Mouse (Mus musculus) liver, postnatal 0 days (tissue): ENCODE measurements around the gene Samsn1. TPM values are rescaled to one million over a fixed set of nuclear protein-coding genes. Genes with fewer than 3 reads are reported as not detected.

ENCODE experiments used
- ATAC-seq: fragments of 200-750 bp; cut with Nextera tagmentation; 2 replicates; pipeline ENCODE4 v1.8.0; 2017; ENCODE audit warnings: mild to moderate bottlenecking, moderate library complexity
- DNase-seq: peaks from one replicate; pipeline ENCODE4 v3.0.0-alpha.2; 2016
- H3K27ac ChIP-seq: fragments of 300-500 bp; sonication (generic); 2 replicates; pipeline ENCODE4 v1.5.1; 2014; ENCODE audit warnings: antibody characterized with exemption, moderate library complexity, mild to moderate bottlenecking, low read depth
- H3K27me3 ChIP-seq: fragments of 300-500 bp; sonication (generic); 2 replicates; pipeline ENCODE4 v1.6.1; 2014; ENCODE audit warnings: low read length, control low read depth, mixed read lengths; ENCODE audit not compliant: insufficient read depth
- H3K36me3 ChIP-seq: fragments of 300-500 bp; sonication (generic); replicated peaks from 2 replicates; pipeline ENCODE4 v1.6.1; 2014; ENCODE audit warnings: mild to moderate bottlenecking, control low read depth, low read length, moderate library complexity, mixed read lengths; ENCODE audit not compliant: insufficient read depth
- H3K4me1 ChIP-seq: fragments of 300-500 bp; sonication (generic); 2 replicates; pipeline ENCODE4 v1.6.1; 2014; ENCODE audit warnings: antibody characterized with exemption, mild to moderate bottlenecking, control low read depth; ENCODE audit not compliant: insufficient read depth
- H3K4me2 ChIP-seq: fragments of 300-500 bp; sonication (generic); 2 replicates; pipeline ENCODE4 v1.6.1; 2014; ENCODE audit warnings: low read depth, mild to moderate bottlenecking, low read length, moderate library complexity, mixed read lengths
- H3K4me3 ChIP-seq: fragments of 300-500 bp; sonication (generic); 2 replicates; pipeline ENCODE4 v1.5.1; 2014; ENCODE audit warnings: low read depth, low read length
- H3K9ac ChIP-seq: fragments of 300-500 bp; sonication (generic); replicated peaks from 2 replicates; pipeline ENCODE4 v1.6.1; 2014; ENCODE audit warnings: mild to moderate bottlenecking, moderate library complexity
- H3K9me3 ChIP-seq: fragments of 300-500 bp; sonication (generic); 2 replicates; pipeline ENCODE4 v1.6.1; 2016; ENCODE audit warnings: mild to moderate bottlenecking, control low read depth, low read length, mixed read lengths
- CTCF ChIP-seq: sonication (generic); IDR thresholded peaks from 2 replicates; pipeline ENCODE4 v1.5.1; 2016; ENCODE audit warnings: antibody characterized with exemption, low read depth
- EP300 ChIP-seq: IDR thresholded peaks from 2 replicates; pipeline ENCODE4 v1.6.1; 2016; ENCODE audit warnings: antibody characterized with exemption, low read depth, mild to moderate bottlenecking
- WGBS: fragments of 180-500 bp; shearing (Covaris S2); extraction: QIAGEN DNeasy Blood & Tissue Kit; methylation state at CpG from one replicate; pipeline ENCODE4 v1.1.7; 2014; ENCODE audit not compliant: insufficient replicate concordance; 5-methylcytosine and 5-hydroxymethylcytosine counted together
- polyA plus RNA-seq: library from polyadenylated mRNA; unstranded; fragments of >200 nt; fragmentation: Nextera tagmentation; extraction: Ambion mirVana; gene quantifications from 2 replicates; pipeline ENCODE4 v1.2.1, GENCODE M21; 2015

Samsn1 gene
- polyA plus RNA-seq, 1 experiment from 2014 or later: 10.1 TPM

- Histone ChIP-seq H3K36me3 (no peaks in the 10 kb centered on the region), H3K4me2 (no peak overlapping the region), H3K9ac (no peak overlapping the region), H3K27me3 (no peaks in the 10 kb centered on the region), H3K4me3 (no peak overlapping the region), H3K4me1 (no peaks in the 10 kb centered on the region), H3K9me3 (no peaks in the 10 kb centered on the region), H3K27ac (no peak overlapping the region)
- TF ChIP-seq CTCF: no peak
- no peak for TF ChIP-seq EP300
- DNase-seq: no peak
- WGBS: 80% methylated on average over 2 of the region's 2 CpGs
- ATAC-seq: no peak
Observed at GRCm38 (mm10) chr16:75878885-75879284, 143.2 kb downstream of the Samsn1 start.

DNA sequence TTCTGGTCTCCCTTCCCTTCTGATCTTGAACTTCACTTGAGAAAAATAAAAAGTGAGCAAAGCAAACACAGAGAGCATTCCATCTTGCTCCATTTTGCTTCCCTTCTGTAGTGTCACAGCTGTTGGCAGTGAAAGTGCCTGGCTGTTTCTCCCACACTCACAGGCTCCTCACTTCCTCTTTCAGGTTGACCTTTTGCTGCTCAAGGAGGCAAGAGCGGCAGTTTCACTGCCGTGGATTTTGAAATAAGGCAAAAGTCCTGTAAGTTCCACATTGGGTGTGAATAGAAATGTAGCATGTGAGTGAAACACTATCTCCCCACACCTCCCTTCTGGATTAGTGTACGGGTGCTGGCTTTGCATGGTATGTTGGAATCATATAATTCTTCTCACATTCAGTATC, 144.9 kb downstream of the Samsn1 start:
- no peaks in the 10 kb centered on the region for H3K36me3 ChIP-seq
- WGBS: 46% methylated on average over 3 of the region's 3 CpGs
- no peak overlapping the region for H3K4me3 ChIP-seq
- H3K9me3 ChIP-seq: no peaks in the 10 kb centered on the region
- ATAC-seq (peak; percentile 31), DNase-seq (peak; percentile 31)
- no peak overlapping the region for H3K9ac ChIP-seq
- H3K4me2 ChIP-seq: no peak overlapping the region
- no peaks in the 10 kb centered on the region for H3K27me3 ChIP-seq
- H3K27ac ChIP-seq: no peak overlapping the region
- TF ChIP-seq CTCF (no peak), EP300 (0 out of 2 replicates have a peak, but pooled peaks have one; percentile 23)
- no peaks in the 10 kb centered on the region for H3K4me1 ChIP-seq

- Histone ChIP-seq H3K36me3 (no peaks in the 10 kb centered on the region), H3K9me3 (no peaks in the 10 kb centered on the region), H3K4me2 (no peak overlapping the region), H3K4me1 (no peaks in the 10 kb centered on the region), H3K9ac (no peak overlapping the region), H3K4me3 (no peak overlapping the region), H3K27ac (no peak overlapping the region), H3K27me3 (no peaks in the 10 kb centered on the region)
- DNase-seq: no peak
- no peak for ATAC-seq
- 56% methylated on average over 4 of the region's 4 CpGs for WGBS
- TF ChIP-seq CTCF: no peak
- TF ChIP-seq EP300: no peak
Observed at GRCm38 (mm10) chr16:75875896-75876295, 146.2 kb downstream of the Samsn1 start.

GRCm38 (mm10) chr16:75874508-75874907, 147.6 kb downstream of the Samsn1 start:
- WGBS: 63% methylated on average over 2 of the region's 2 CpGs
- Histone ChIP-seq H3K9me3 (no peaks in the 10 kb centered on the region), H3K4me3 (no peak overlapping the region), H3K27me3 (no peaks in the 10 kb centered on the region), H3K9ac (no peak overlapping the region), H3K4me1 (no peaks in the 10 kb centered on the region), H3K36me3 (0 out of 2 replicates have a peak, but pooled peaks cover 2% of the 10 kb centered on the region), H3K27ac (no peak overlapping the region), H3K4me2 (no peak overlapping the region)
- no peak for ATAC-seq
- no peak for DNase-seq
- TF ChIP-seq CTCF (no peak), EP300 (no peak)

DNA sequence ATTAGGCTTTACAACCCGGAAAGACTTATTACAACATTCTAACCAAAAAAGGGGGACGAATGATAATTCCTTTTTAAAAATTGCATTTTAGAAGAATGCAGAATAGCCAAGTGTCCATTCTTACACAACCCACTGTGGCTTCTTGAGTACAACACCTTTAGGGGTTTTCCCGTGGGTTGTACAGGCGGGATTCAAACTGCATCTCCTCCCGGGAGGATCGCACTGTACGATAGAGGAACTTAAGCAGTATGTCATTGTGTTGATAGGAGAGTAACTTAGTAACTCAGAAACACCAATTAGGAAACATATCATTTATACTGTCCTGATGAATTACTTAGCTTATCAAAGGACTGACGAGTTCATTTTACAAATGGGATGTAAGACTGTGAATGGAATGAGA, 149.8 kb downstream of the Samsn1 start:
- no peak for TF ChIP-seq CTCF
- TF ChIP-seq EP300: no peak
- 73% methylated on average over 8 of the region's 8 CpGs for WGBS

DNA sequence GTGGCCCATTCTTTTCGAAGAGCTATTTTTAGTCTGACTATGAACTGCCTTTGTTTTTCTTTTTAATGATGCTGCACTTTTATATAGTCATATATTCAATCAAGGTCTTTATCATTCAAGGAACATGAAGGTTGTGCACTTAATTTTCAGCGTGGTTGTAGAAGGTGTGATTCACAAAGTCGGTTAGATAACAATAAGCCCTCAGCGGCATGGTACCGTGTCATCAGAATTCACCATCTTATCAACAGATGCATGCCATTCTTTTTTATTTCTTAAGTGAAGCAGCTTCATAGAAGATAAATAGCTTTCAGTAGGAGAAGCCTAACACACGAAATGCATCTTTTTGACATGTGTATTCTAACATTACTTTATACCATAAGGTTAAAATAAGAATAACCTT, 154.7 kb downstream of the Samsn1 start:
- no peak for DNase-seq
- ATAC-seq: no peak

More for the DNA sequence above, 149.8 kb downstream of the Samsn1 start:
- Histone ChIP-seq H3K9me3 (no peaks in the 10 kb centered on the region), H3K36me3 (0 out of 2 replicates have a peak, but pooled peaks cover 2% of the 10 kb centered on the region), H3K27ac (no peak overlapping the region), H3K4me1 (peaks cover 3% of the 10 kb centered on the region; the same call in 1 of the 2 replicates), H3K27me3 (no peaks in the 10 kb centered on the region), H3K4me2 (no peak overlapping the region), H3K4me3 (no peak overlapping the region), H3K9ac (no peak overlapping the region)
- ATAC-seq (no peak), DNase-seq (no peak)

More for the DNA sequence above, 154.7 kb downstream of the Samsn1 start:
- 57% methylated on average over 6 of the region's 6 CpGs for WGBS
- H3K9ac ChIP-seq: no peak overlapping the region
- H3K4me3 ChIP-seq: no peak overlapping the region
- H3K9me3 ChIP-seq: no peaks in the 10 kb centered on the region
- no peak overlapping the region for H3K4me2 ChIP-seq
- H3K27ac ChIP-seq: no peak overlapping the region
- 0 out of 2 replicates have a peak, but pooled peaks cover 2% of the 10 kb centered on the region for H3K36me3 ChIP-seq
- TF ChIP-seq EP300: peak; percentile 64
- no peak for TF ChIP-seq CTCF
- H3K4me1 ChIP-seq: peaks cover 3% of the 10 kb centered on the region; the same call in 1 of the 2 replicates
- no peaks in the 10 kb centered on the region for H3K27me3 ChIP-seq
